Mouse (Mus musculus): ENCODE results near the gene Gje1. TPM values are rescaled to one million over a fixed set of nuclear protein-coding genes. Genes with fewer than 3 reads are reported as not detected.

The Gje1 gene
- not detected for total RNA-seq (2023)

GRCm38 (mm10) chr10:14718114-14718513 is at the start of gene Gje1:
Gene Gje1, minus strand, starts transcription at chr10:14718214.

DNA sequence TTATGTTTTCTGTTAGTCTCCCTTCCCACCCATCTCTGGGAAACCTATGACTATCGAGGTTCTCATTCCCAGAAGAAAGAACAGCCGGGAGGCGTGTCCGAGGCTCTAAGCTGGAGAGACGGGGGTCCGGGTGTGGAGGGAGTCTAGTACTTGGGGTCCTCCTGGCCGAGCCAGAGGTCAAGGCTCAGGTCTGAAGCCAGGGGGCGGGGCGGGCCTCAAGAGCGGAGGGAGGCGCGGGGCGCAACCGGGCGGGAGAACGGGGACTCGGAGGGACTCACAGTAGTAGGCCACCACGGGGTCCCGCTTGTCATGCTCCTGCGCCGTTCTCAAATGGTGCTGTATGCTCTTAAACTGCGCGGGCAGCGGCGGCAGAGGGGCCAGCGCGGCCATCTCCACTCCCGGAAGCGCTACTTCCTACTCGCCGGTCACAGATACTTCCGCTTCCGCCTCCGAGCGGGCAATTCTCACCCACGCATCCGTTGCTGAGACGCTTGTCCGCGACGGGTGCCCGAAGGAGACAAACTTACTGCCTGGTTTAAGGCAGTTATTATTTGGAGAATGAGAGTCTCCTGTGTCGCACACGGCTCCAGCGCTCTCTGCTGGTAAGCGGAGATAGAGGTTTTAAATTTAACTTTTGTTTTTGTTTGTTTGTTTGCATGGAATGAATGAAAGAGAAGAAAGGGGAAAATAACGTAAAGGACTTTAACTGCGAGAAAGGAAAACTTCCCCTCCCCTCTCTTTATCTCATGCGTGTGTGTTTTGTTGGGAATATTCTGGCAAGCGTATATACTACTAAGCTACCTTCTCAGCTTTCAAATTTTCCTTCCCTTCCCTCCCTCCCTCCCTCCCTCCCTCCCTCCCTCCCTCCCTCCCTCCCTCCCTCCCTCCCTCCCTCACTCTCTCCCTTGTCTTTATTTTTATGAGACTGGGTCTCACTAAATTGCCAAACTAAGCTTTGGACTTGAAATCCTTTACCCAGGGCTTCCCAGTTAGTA is 12.6 kb downstream of the Gje1 start, which contains the start of the genes Vta1 and Nmbr:
Gene Vta1 (minus strand): TSS at position 489 of the 995 bp plus-strand sequence.
Gene Nmbr (plus strand): TSS at position 520 of the 995 bp plus-strand sequence.

Other genes with a start within 250 kb of the Gje1 start
- gene Adgrg6, start 172.6 kb downstream of the Gje1 start, total RNA-seq (2023), result 1 to 10 TPM; 6.8 to 9.0 TPM
- gene Vta1, start 12.7 kb downstream of the Gje1 start, total RNA-seq (2023), result 10 to 100 TPM; 45.7 to 65.4 TPM
- gene Nmbr, start 12.6 kb downstream of the Gje1 start, total RNA-seq (2023), result not detected

All from monocyte, adult 59 days (primary cell).